Mouse (Mus musculus): Measurements from ENCODE around the gene Gss. TPM values are rescaled to one million over a fixed set of nuclear protein-coding genes. Genes with fewer than 3 reads are reported as not detected.
"Not testable (repeated sequence)": the region's sequence is repeated elsewhere in the genome, so short reads cannot be mapped to it uniquely, and the experiment has no call there.

Gene Gss
- total RNA-seq, 2 experiments from 2014 or later: 13.1 to 14.0 TPM

DNA sequence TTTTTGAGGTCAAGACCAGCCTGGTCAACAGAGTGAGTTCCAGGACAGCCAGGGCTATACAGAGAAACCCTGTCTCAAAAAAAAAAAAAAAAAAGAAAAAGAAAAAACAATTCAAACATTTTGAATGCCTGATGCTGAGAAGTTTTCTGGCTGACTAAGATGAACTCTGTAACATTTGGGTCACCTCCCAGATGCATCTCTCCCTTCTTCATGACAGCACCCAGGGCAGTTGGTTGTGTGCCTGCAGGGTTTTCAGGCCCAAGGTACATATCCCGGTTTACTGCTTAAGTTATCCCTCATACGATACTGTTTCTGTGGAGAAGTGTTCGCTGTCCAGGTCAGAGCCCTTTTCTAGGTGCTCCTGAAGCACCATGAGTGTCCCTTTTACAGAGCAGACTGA lies 12.3 kb downstream of the Gss start:
- DNase-seq (ENCODE audit: low spot score in 2 of 2): no peak

DNA sequence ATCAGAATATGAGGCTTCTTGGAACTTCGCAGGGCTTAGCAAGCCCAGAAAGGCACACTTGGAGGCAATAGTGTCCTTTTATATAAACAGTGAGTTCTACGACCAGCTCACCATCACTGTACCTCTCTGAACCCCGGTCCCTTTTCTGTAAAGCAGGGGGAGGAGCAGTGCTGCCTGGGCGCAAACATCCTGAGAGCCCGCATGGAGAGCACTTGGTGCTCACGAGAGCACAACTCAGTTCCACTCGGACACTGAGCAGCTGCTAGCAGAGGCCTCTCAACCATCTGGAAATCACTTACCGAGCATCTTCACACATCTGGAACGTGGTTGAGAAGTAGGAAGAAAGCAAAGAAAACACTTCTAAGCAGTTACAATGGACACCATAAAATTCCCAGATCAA lies 16.0 kb downstream of the Gss start:
- DNase-seq (ENCODE audit: low spot score in 2 of 2): no peak

DNA sequence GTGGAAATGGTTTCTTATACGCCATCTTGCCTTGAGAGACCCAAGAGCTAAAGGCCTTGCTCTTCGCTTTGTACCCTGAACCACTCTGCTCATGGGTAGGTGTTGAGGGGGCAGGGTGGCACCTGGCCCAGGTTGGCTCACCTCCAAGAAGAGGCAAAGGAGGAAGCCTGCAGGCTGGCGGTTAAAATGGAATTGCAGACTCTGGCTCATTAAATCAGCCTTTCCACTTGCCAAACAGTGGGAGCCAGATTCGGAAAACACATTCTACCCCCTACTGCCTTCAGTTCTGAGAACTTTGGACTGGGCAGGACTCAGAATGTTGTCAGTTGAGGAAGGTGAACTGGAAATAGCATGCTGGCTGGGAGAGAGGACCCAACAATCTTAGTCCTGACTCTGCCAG lies 17.9 kb downstream of the Gss start:
- DNase-seq (ENCODE audit: low spot score in 2 of 2): peak; percentile 37 to 39

DNA sequence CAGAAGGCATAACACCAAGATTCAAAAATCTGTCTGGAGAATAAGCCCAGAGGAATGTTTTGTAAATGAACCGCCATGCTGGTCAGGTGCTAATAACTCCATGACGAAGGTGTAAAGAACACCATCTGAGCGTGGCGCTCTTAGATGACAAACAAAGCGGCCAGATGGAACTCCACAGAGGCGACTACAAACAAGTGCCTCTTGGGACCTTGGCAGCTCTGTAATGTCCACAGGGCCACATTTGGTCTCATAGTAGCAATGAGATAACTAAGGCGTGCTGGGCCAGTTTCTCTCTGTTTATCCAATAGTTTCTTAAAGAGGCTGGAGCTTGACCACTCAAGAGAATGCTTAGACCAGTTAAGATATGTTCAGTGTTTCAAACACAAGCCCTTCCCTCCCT lies 18.6 kb downstream of the Gss start:
- DNase-seq (ENCODE audit: low spot score in 2 of 2): no peak

DNA sequence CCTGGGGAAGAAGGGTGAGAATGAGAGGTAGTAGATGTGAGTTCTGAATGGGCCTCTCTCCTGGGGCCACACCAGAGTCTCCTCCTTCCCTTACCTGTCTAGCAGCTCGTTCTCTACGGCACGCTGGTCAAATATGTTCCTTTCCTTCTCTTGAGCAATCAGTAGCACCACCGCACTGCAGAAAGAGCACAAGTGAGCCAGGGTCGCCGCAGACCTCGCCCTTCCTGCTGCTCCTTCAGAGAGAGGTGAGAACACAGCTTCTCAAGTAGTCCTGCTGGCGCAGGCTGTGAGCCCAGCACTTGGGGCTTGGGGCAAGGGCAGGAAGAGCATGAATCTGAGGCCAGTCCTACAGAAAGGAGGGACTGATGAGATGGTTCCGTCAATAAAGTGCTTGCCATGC lies 19.6 kb downstream of the Gss start:
- DNase-seq (ENCODE audit: low spot score in 2 of 2): no peak

DNA sequence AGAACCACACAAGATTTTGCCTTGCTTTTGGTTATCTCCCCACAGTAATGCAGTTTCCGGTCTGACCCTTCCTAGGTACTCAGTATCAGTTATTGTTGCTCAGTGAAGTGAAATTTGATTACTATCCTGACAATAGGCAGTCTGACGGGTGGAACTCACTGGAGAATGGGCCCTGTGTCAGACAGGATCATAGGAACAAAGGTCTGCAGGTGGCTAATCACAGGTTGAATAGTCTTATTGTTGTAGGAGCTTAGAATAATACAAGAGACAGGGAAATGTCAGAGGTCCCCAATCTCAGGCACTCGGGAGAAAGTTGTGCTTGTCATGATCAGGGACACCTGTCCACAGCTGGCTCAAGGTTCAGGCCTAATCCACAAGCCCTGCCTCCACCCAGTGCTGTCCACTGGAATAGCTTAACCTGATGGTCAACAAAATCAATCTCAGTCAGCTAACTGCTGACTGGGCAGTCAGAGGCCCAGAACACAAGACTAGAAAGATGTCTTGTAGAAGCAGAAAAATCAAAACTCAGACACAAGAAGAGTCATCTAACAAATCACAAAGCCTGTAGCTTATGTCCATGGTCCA lies 23.3 kb downstream of the Gss start:
- DNase-seq (ENCODE audit: low spot score in 2 of 2): no peak

DNA sequence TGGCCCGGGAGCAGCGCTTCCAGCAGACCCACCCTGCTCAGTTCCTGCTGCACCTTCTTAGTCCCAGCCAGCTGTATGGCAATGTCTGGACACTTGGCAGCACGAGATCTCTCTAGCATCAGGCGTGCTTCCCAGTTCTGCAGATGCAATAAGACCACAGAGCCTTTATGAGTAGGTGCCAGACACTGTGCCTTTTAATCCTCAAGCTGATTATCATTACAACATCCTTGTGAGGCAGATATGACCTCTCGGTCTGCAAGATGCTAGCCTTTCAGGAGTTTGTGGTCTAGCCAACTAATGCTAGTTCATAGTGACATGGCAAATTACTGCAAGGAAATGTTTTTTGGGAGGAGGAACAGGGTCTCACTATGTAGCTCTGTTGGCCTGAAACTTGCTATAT lies 24.9 kb downstream of the Gss start:
- no peak for DNase-seq (ENCODE audit: low spot score in 2 of 2)

DNA sequence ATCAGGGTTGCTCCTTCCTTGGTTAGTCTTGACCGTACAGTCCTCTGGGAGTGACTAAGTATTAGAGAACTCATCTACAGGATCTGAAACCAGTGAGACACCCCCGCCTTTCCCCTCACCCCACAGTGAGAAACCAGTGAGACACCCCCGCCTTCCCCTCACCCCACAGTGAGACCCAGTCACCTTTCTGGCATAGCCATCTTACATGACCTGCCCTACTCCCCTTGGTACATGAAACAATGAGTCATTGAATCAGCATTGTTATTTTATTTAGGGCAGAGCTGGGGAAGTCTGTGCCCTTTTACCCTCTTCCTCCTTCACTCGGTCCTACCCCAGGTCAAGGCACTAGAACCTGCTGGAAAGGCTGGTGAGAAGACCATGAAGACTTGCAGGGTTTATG lies 29.7 kb downstream of the Gss start:
- DNase-seq (ENCODE audit: low spot score in 2 of 2): no peak

DNA sequence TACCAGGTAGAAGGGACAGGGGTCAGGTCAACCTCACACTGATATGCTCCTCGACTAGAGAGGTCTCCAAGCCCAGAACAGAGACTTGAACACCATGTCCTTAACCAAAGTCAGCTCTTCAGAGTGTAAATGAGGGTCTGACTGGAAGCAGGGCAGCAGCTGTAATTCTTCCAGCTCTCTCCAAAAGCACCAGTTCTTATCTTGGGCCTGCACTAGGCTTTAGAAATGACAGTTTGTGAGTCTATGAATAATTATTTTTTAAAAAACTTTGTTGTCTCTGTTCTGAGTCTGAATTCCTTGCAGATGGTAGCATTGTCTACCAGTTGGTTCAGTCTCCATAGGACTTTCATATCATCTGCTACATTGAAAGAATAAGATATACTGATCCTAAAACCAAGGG lies 30.4 kb downstream of the Gss start:
- DNase-seq (ENCODE audit: low spot score in 2 of 2): no peak

DNA sequence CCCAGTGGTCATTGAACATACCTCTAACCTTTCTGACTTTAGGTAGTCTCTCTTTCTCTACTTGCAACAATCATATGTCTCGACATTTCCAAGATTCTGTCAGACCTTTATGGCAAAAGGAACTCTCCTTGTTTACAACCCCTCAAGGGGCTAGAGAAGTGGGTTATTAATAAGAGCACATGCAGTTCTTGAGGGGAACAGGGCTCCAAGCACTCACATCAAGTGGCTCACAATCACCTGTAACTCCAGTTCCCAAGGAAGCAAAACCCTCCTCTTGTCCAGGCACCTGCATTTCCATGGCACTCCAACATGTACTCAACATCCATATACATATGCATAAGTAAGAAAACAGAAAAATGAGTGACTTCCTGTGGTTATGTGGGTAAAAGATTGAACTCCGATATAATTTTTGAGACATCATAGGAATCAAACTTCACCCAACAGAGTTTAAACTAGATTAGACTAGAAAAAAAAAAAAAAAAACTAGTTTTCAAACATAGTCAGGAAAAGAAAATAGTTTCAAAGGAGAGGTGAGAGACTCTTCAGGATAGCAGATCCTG lies 38.1 kb downstream of the Gss start:
- no peak for DNase-seq (ENCODE audit: low spot score in 2 of 2)

DNA sequence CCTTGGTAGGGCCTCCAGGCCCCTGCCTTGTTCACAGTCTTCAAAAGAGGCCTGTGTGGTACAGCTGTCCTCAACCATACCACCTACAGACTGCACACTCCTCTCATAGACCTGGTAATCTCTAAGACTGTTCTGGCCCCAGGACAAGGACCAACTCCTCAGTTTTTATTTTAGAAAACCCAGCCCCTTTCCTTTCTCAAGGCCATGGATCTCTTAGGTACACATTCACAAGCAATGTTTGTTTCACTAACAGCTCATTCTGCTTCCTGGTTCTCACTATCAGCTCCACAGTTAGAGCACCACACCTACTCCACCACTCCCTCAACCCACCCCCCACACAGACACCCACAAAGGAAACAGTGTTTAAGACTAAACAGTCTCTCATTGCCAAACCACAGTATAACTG lies 39.7 kb downstream of the Gss start:
- no peak for DNase-seq (ENCODE audit: low spot score in 2 of 2)

DNA sequence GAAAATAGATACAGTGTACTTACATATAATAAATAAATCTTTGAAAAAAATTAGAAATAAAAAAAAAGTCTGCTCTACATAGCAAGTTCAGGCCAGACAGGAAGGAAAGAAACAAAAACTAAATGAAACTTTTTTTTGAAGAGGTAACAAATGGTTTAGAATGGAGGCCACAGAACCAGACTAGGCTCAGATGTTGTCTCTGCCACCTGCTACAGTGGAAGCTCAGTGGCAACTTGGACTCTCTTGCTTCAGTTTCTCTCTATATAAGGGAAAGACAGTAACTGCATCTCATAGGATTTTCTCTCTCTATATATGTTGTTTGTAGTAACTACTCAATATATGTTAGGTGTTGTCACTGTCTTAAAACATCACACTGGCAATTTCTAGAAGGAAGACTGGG lies 40.3 kb downstream of the Gss start:
- DNase-seq (ENCODE audit: low spot score in 2 of 2): no peak

DNA sequence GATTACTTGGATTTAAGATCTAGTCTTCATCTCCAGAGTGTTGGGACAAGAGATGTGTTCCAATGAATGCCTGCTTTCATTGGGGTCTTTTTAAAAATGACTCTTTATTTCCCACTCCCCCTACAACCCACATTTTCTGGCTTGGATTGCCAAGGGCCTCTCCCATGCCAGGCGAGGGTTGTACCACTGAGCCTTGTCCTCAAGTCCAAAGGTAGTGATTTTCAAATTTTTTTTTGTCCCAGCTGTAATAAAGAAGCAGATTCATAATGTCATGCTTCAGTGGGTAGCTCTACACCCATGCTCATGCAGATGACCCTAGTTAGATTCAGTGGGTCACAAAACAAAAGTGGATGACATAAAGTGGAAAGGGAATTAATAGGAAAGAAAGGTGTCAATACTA lies 45.7 kb downstream of the Gss start:
- DNase-seq (ENCODE audit: low spot score in 2 of 2): no peak

DNA sequence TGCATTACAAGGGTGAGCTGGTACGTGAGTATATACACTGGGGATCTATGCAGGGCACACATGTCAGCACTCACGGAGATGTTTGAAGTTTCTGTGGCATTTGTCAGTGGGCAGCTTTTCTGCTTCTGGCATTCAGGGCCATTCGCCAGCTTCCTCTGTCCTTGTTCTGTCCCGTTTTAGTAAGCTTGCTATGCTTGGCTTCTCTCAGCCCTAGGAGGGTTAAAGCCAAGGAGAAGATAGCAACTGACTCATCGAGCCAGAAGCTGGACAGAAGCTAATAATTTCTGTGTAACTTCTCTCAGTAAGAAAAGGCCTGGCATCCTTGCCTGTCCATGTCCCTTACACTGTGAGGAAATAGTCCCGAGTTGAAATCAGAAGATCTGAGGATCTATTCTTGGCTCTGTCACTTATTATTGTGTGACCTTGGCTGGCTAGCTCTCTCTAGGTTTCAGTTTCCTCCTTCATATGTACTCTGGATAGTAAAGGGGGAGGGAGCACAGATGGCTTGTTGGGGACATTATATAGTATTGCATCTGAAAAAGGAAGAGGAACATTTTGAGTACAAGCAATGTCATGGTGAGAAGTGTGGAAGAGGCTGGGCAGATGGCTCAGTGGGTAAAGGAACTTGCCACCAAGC lies 51.7 kb downstream of the Gss start:
- peak; percentile 8 to 45 for DNase-seq (ENCODE audit: low spot score in 2 of 2)

DNA sequence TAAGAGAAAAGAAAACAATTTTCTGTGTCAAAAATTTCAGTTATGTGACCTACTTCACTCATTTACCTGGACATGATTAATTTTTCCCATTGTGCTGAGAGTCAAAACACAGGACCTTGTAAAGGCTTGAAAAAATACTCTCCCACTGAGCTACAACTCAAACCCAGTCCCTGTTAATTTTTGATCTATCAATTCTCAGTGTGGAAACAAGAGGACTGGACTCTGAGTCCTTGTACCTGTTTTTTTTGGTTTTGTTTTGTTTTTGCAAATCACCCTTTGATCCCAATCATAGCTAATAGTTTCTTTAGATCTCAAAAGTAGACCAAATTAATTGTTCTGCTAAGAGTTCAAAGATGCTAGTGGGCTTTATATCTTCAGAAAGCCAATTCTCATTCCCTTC lies 52.9 kb downstream of the Gss start:
- no peak for DNase-seq (ENCODE audit: low spot score in 2 of 2)

DNA sequence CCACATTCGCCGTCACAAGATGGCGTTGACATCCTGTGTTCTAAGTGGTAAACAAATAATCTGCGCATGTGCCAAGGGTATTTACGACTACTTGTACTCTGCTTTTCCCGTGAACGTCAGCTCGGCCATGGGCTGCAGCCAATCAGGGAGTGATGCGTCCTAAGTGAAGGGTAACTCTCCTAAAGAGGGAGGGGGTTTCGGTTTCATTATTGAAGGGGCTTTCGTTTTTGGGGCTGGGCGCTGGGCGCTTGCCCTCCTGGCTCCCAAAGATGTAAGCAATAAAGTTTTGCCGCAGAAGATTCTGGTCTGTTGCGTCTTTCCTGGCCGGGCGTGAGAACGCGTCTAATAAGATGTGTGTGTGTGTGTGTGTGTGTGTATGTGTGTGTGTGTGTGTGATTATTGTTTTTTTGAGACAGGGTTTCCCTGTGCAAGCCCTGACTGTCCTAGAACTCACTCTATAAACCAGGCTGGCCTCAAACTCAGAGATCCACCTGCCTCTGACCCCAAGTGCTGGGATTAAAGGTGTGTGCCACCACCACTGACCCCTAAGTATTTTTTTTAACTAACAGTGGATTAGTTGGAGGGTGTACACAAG lies 54.0 kb downstream of the Gss start:
- DNase-seq (ENCODE audit: low spot score in 2 of 2): not testable (repeated sequence)

DNA sequence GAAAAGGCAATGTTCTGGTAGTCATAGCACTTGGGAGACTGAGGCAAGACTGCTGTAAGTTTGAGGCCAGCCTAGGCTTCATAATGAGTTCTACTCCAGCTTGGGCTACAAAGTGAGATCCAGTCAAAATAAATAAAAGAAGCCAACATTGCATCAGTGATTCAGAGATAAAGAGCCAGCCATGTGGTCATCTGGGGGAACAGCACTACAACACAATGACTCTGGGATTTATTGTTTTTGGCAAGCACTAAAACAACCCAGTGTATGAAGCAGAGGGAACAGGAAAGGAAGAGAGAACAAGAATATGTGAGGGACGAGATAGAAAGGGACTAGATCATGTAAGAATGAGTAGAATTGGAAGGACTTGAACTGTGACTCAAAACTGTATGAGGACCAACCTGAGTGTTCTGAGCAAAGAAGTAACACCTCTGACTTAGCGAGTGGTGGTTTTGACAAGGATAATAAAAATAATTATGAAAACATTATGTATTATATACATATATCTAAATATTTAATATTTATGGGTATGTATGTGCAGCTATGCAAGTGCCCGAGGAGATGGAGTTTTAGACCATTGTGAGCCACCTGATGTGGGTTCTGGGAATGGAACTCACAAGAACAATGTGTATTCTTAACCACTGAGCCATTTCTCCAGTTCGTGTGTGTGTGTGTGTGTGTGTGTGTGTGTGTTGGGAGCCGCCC lies 54.7 kb downstream of the Gss start:
- DNase-seq (ENCODE audit: low spot score in 2 of 2): no peak

DNA sequence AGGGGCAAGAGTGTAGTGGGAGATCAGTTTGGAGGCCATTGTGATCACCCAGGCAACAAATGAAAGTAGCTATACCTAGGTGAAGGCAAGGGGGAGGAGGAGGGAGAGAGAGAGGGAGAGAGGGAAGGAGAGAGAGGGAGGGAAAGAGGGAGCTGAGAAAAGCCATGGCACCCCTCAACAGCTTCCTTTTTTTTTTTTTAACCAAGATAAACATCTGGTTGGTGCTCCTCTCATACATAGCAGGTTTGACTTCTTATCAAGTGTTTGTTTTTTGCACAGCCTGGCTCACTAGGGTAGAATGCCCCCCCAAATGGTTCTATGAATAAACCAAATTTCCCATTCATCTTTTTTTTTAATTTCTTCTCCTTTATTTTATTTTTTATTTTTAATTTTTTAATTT lies 56.3 kb downstream of the Gss start:
- DNase-seq (ENCODE audit: low spot score in 2 of 2): no peak

DNA sequence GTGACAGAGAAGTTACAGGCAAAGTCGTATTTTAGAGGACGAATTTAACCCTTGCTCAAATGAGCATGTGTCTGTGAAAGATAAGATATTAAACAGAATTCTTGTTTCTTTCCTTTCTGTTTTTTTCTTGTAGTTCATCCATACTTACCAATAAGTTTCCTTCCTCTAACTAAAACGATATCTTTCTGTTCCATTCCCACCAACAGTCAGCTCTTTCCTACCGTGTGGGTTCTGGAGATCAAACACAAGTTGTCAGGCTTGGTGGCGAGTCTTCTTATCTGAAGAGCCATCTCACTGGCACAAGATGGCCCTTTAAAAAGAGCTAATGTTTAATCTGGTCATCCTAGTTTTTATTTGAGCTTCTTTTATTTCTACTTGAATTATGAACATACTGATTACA lies 65.2 kb downstream of the Gss start:
- no peak for DNase-seq (ENCODE audit: low spot score in 2 of 2)

DNA sequence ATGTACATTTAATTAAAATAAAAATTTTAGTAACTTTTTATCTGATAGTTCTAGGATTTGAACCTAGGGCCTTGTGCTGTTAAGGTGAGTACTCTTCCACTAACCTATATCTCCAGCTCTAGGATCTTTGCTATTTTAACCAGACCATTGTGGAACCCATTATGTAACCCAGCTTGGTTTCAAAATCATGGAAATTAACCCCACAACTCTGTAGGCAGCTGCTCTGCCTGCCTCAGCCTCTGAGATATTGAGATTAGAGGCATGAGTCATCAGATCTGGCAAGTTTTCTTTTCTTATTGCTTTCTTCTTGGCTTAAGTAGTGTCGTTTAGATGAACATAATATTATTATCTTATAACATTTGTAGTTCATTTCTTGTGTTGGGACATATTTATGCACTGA lies 68.2 kb downstream of the Gss start:
- no peak for DNase-seq (ENCODE audit: low spot score in 2 of 2)

DNA sequence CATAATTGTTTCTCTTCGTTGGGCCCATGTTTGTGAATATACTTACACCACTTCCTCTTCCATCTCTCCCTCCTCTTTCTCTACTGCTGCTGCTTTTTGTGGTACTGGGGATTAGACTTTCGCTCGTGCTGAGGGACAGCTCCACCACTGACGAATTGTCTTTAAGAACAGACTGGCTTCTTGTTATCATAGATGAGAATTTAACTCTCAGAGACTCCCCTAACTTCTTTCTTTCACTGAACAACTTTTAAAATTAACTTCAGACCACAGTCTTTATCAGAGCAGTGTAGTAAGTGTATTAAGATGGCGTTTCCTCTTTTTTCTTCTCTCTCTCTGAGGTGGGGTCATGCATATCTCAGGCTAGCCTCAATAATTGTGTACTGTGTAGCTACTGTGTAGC lies 68.9 kb downstream of the Gss start:
- no peak for DNase-seq (ENCODE audit: low spot score in 2 of 2)
